Comparison of ENCODE assay signal across 27 mouse cellular contexts in the genomic region with DNA sequence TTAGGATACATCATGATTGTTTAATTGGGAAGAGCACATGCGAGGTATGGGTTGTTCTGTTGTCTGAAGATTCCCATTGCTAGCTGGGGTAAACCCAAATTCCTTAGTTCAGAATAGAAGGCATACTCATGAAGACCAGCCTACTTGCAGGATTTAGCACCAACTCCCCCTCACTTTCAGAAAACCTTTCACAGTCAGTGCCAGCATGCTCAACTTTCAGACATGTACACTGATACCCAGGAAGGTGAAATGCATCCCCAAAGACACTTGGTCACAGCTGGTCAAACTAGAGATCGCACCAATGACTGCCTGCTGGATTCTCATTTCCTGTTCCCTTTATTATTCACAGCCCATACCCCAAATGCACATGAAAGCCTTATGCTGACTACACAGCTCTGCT.
"Had no signal": no experiment of that assay in that cellular context is flagged by ENCODE, and none has a peak within 500 bp of the region (broad histone marks: within the 10 kb centered on the region; RNA-seq: fewer than 3 reads in every experiment).

No protein-coding gene starts in this region.

- H3K9ac ChIP-seq: heart, embryonic 12.5 days; hindbrain, embryonic 12.5 days; hindbrain, embryonic 14.5 days; intestine, embryonic 15.5 days; limb, embryonic 12.5 days; liver, embryonic 13.5 days; liver, embryonic 15.5 days; liver, postnatal 0 days had no signal

- H3K4me1 ChIP-seq: heart, embryonic 10.5 days; heart, embryonic 12.5 days; hindbrain, embryonic 10.5 days; hindbrain, embryonic 12.5 days; intestine, embryonic 15.5 days; limb, embryonic 10.5 days; limb, embryonic 12.5 days; liver, embryonic 13.5 days; liver, embryonic 15.5 days had no signal

- H3K27me3 ChIP-seq: heart, embryonic 12.5 days; hindbrain, embryonic 12.5 days; intestine, embryonic 15.5 days; limb, embryonic 12.5 days; liver, embryonic 13.5 days; liver, embryonic 15.5 days had no signal

- H3K9me3 ChIP-seq: heart, embryonic 10.5 days; heart, embryonic 12.5 days; hindbrain, embryonic 10.5 days; hindbrain, embryonic 12.5 days; intestine, embryonic 15.5 days; limb, embryonic 10.5 days; limb, embryonic 12.5 days; liver, embryonic 13.5 days; liver, embryonic 15.5 days had no signal

- H3K4me2 ChIP-seq: heart, embryonic 12.5 days; hindbrain, embryonic 12.5 days; hindbrain, embryonic 14.5 days; intestine, embryonic 15.5 days; limb, embryonic 12.5 days; liver, embryonic 11.5 days; liver, embryonic 13.5 days; liver, embryonic 15.5 days had no signal

- H3K4me3 ChIP-seq: gastrocnemius, adult 2 months; heart, embryonic 10.5 days; heart, embryonic 12.5 days; hindbrain, embryonic 10.5 days; hindbrain, embryonic 12.5 days; intestine, embryonic 15.5 days; layer of hippocampus, adult 2 months; left cerebral cortex, adult 2 months; limb, embryonic 10.5 days; limb, embryonic 12.5 days; liver, embryonic 13.5 days; liver, embryonic 15.5 days had no signal

- H3K36me3 ChIP-seq: heart, embryonic 10.5 days; heart, embryonic 12.5 days; hindbrain, embryonic 10.5 days; hindbrain, embryonic 12.5 days; intestine, embryonic 15.5 days; limb, embryonic 10.5 days; limb, embryonic 12.5 days; liver, embryonic 13.5 days; liver, embryonic 15.5 days had no signal

- DNase-seq: gastrocnemius, adult 2 months; gastrocnemius, postnatal 10 days; gastrocnemius, postnatal 25 days; heart, adult 18-20 months; heart, postnatal 10 days; heart, postnatal 4 days; kidney, adult 8-10 months; kidney, postnatal 14 days; kidney, postnatal 4 days; liver; liver, embryonic 13.5 days; liver, postnatal 0 days had no signal

- ATAC-seq: hindbrain, embryonic 16.5 days; inflammation-experienced regulatory T-cells, adult 6 months; intestine, embryonic 15.5 days; intestine, postnatal 0 days; liver, postnatal 0 days had no signal

- H3K27ac ChIP-seq: gastrocnemius, adult 2 months; heart, embryonic 10.5 days; hindbrain, embryonic 10.5 days; hindbrain, embryonic 12.5 days; hindbrain, embryonic 14.5 days; intestine, embryonic 15.5 days; layer of hippocampus, adult 2 months; left cerebral cortex, adult 2 months; limb, embryonic 10.5 days; limb, embryonic 12.5 days; liver, embryonic 13.5 days; liver, embryonic 15.5 days had no signal
